Mouse (Mus musculus) Patski (cell line): ENCODE data around the gene Tfb1m. TPM values are rescaled to one million over a fixed set of nuclear protein-coding genes. Genes with fewer than 3 reads are reported as not detected.

Experiments used
- ATAC-seq: fragments of 100-300 bp; one replicate; pipeline ENCODE4 v1.8.0; 2021
- CTCF ChIA-PET: fragments of 350-600 bp; sonication (Branson Sonifier 250); formaldehyde crosslinking; loops from one replicate; lab custom pipeline; 2022; ENCODE audit warnings: inconsistent platforms; lab: Charles Lee
- POLR2A ChIA-PET: fragments of 350-600 bp; sonication (Branson Sonifier 250); formaldehyde crosslinking; loops from one replicate; lab custom pipeline; 2022; ENCODE audit warnings: antibody characterized with exemption, inconsistent platforms; lab: Charles Lee
- DNase-seq: peaks from one replicate; pipeline ENCODE4 v3.0.0-alpha.2; 2011; ENCODE audit warnings: low read depth, low spot score
- H3K27me3 ChIP-seq: fragments of 371-371 bp; one replicate; pipeline ENCODE4 v1.5.1; 2021
- CTCF ChIP-seq: fragments of 100-300 bp; IDR thresholded peaks from one replicate; pipeline ENCODE4 v1.5.1; 2021
- in situ Hi-C: fragments of 300-500 bp; cut with MboI; formaldehyde crosslinking; loops from 3 replicates; pipeline ENCODE4 v1.11.1; 2018; ENCODE audit warnings: low pct_unique_long_range_greater_than_20kb, mixed read lengths
- polyA plus RNA-seq: library from polyadenylated mRNA; unstranded; gene quantifications from one replicate; pipeline ENCODE4 v1.2.3, GENCODE M21; 2021

The Tfb1m gene
- polyA plus RNA-seq, 1 experiment from 2014 or later = 12.8 TPM

GRCm38 (mm10) chr17:3481576-3482575 is 75.7 kb downstream of the Tfb1m start:
- peak; percentile 32 for TF ChIP-seq CTCF
- DNase-seq (no peak), ATAC-seq (no peak)
- H3K27me3 ChIP-seq = no peaks in the 10 kb centered on the region
- in situ Hi-C loops = no loop called here
- POLR2A ChIA-PET = no interaction called here
- CTCF ChIA-PET = interaction anchor here (1.3 to 1.4 kb wide), 2 partner anchors 21 to 27 kb away, joined by 6 read pairs; no protein-coding TSS in a partner anchor

GRCm38 (mm10) chr17:3476546-3476945 is 81.0 kb downstream of the Tfb1m start:
- H3K27me3 ChIP-seq = no peaks in the 10 kb centered on the region
- no peak for TF ChIP-seq CTCF
- in situ Hi-C loops = no loop called here
- ATAC-seq = no peak
- ChIA-PET POLR2A (no interaction called here), CTCF (interaction anchor here (2.3 kb wide), 1 partner anchor 9 kb away, joined by 5 read pairs; no protein-coding TSS in a partner anchor)
- DNase-seq = no peak

- no peak for ATAC-seq
- CTCF ChIA-PET = interaction anchor here (1.4 to 1.8 kb wide), 2 partner anchors 8 to 38 kb away, joined by 3 to 5 read pairs; no protein-coding TSS in a partner anchor
- POLR2A ChIA-PET = no interaction called here
- in situ Hi-C loops = no loop called here
- DNase-seq = no peak
- no peak for TF ChIP-seq CTCF
- no peaks in the 10 kb centered on the region for H3K27me3 ChIP-seq
Measured at GRCm38 (mm10) chr17:3472018-3472417, 85.6 kb downstream of the Tfb1m start.

Other genes starting within 250 kb of the Tfb1m start
- gene Tiam2, start 231.2 kb downstream of the Tfb1m start, polyA plus RNA-seq = 13.8 TPM
- 0.58 TPM for gene Cldn20, start 25.2 kb downstream of the Tfb1m start, polyA plus RNA-seq
- gene Nox3, start 138.5 kb upstream of the Tfb1m start, polyA plus RNA-seq = not detected